Mouse (Mus musculus) forebrain, embryonic 11.5 days (tissue): ENCODE data around the gene Rundc3b. TPM values are rescaled to one million over a fixed set of nuclear protein-coding genes. Genes with fewer than 3 reads are reported as not detected.

Source experiments
- ATAC-seq: fragments of 200-750 bp; cut with Nextera tagmentation; replicated peaks from 2 replicates; pipeline ENCODE4 v1.8.0; 2017; ENCODE audit warnings: moderate TSS enrichment; ENCODE audit not compliant: low FRiP score
- DNase-seq: peaks from one replicate; pipeline ENCODE4 v3.0.0-alpha.2; 2017; ENCODE audit warnings: low spot score
- H3K27ac ChIP-seq: fragments of 300-500 bp; sonication (generic); 2 replicates; pipeline ENCODE4 v1.5.1; 2014; ENCODE audit warnings: low read depth, low read length
- H3K27me3 ChIP-seq: fragments of 300-500 bp; sonication (generic); 2 replicates; pipeline ENCODE4 v1.6.1; 2014; ENCODE audit warnings: mild to moderate bottlenecking, low read length, mixed read lengths; ENCODE audit not compliant: control insufficient read depth, insufficient read depth
- H3K36me3 ChIP-seq: fragments of 300-500 bp; sonication (generic); 2 replicates; pipeline ENCODE4 v1.6.1; 2014; ENCODE audit warnings: mild to moderate bottlenecking, low read length, moderate library complexity, mixed read lengths; ENCODE audit not compliant: control insufficient read depth, insufficient read depth
- H3K4me1 ChIP-seq: fragments of 300-500 bp; sonication (generic); replicated peaks from 2 replicates; pipeline ENCODE4 v1.6.1; 2014; ENCODE audit warnings: low read length, mixed read lengths; ENCODE audit not compliant: control insufficient read depth, insufficient read depth
- H3K4me2 ChIP-seq: fragments of 300-500 bp; sonication (generic); 2 replicates; pipeline ENCODE4 v1.6.1; 2014; ENCODE audit warnings: low read depth, mild to moderate bottlenecking, low read length, moderate library complexity, mixed read lengths; ENCODE audit not compliant: severe bottlenecking
- H3K4me3 ChIP-seq: fragments of 300-500 bp; sonication (generic); 2 replicates; pipeline ENCODE4 v1.5.1; 2014; ENCODE audit warnings: low read depth, low read length
- H3K9ac ChIP-seq: fragments of 300-500 bp; sonication (generic); 2 replicates; pipeline ENCODE4 v1.6.1; 2014; ENCODE audit warnings: low read length
- H3K9me3 ChIP-seq: fragments of 300-500 bp; sonication (generic); 2 replicates; pipeline ENCODE4 v1.6.1; 2016; ENCODE audit warnings: low read length, mixed read lengths; ENCODE audit not compliant: control insufficient read depth
- WGBS: fragments of 180-500 bp; shearing (Covaris S2); extraction: QIAGEN DNeasy Blood & Tissue Kit; methylation state at CpG from one replicate; pipeline ENCODE4 v1.1.7; 2014; 5-methylcytosine and 5-hydroxymethylcytosine counted together
- polyA plus RNA-seq: library from polyadenylated mRNA; unstranded; fragments of >200 nt; fragmentation: Nextera tagmentation; extraction: Ambion mirVana; gene quantifications from 2 replicates; pipeline ENCODE4 v1.2.1, GENCODE M21; 2014

The Rundc3b gene
- polyA plus RNA-seq, 1 experiment from 2014 or later = 11.1 TPM

DNA sequence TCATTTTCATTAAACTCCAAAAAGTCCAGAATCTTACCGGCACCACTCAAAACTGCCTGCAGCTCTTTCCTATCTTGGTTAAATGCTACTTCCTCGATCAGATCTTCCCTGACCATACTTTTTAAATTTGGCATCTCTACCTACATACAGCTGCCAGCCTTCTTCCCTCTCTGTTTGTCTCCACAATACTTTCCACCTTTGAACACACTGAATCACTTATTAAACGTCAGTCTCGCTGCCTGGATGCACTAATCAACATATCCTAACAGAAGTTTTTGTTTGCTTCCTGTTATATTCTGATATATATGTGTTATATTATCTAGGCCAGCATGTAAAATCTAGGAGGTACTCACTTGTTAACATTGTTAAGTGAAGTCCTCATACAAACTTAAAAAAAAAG is 25.5 kb upstream of the Rundc3b start:
- Histone ChIP-seq H3K9ac (no peak overlapping the region), H3K4me3 (no peak overlapping the region), H3K36me3 (no peaks in the 10 kb centered on the region), H3K4me2 (no peak overlapping the region), H3K27ac (no peak overlapping the region), H3K4me1 (no peaks in the 10 kb centered on the region), H3K27me3 (no peaks in the 10 kb centered on the region), H3K9me3 (no peaks in the 10 kb centered on the region)
- no peak for ATAC-seq
- WGBS = 76% methylated on average over 4 of the region's 4 CpGs
- no peak for DNase-seq

GRCm38 (mm10) chr5:8634489-8634975 is 11.8 kb upstream of the Rundc3b start:
- DNase-seq = no peak
- Histone ChIP-seq H3K9ac (no peak overlapping the region), H3K27me3 (no peaks in the 10 kb centered on the region), H3K4me3 (no peak overlapping the region), H3K27ac (no peak overlapping the region), H3K4me1 (no peaks in the 10 kb centered on the region), H3K9me3 (no peaks in the 10 kb centered on the region), H3K4me2 (no peak overlapping the region), H3K36me3 (no peaks in the 10 kb centered on the region)
- ATAC-seq = no peak

GRCm38 (mm10) chr5:8632901-8633300 is 10.1 kb upstream of the Rundc3b start:
- WGBS = 84% methylated on average over 3 of the region's 3 CpGs
- no peak for ATAC-seq

GRCm38 (mm10) chr5:8622071-8622595 is 619 bp downstream of the Rundc3b start:
- Histone ChIP-seq H3K36me3 (no peaks in the 10 kb centered on the region), H3K4me1 (no peaks in the 10 kb centered on the region), H3K27ac (peak overlapping the region; percentile 25; the same call in 1 of the 2 replicates), H3K27me3 (no peaks in the 10 kb centered on the region), H3K4me2 (peak overlapping the region; percentile 90), H3K9me3 (no peaks in the 10 kb centered on the region), H3K9ac (peak overlapping the region; percentile 80), H3K4me3 (peak overlapping the region; percentile 88)
- ATAC-seq = peak; percentile 73
- under 1% methylated on average over 37 of the region's 49 CpGs for WGBS
- DNase-seq = peak; percentile 76

More at GRCm38 (mm10) chr5:8632901-8633300, 10.1 kb upstream of the Rundc3b start:
- H3K27ac ChIP-seq = no peak overlapping the region
- H3K9ac ChIP-seq = no peak overlapping the region
- no peaks in the 10 kb centered on the region for H3K9me3 ChIP-seq
- no peak for DNase-seq
- no peak overlapping the region for H3K4me2 ChIP-seq
- no peak overlapping the region for H3K4me3 ChIP-seq
- H3K36me3 ChIP-seq = no peaks in the 10 kb centered on the region
- H3K4me1 ChIP-seq = no peaks in the 10 kb centered on the region
- no peaks in the 10 kb centered on the region for H3K27me3 ChIP-seq

DNA sequence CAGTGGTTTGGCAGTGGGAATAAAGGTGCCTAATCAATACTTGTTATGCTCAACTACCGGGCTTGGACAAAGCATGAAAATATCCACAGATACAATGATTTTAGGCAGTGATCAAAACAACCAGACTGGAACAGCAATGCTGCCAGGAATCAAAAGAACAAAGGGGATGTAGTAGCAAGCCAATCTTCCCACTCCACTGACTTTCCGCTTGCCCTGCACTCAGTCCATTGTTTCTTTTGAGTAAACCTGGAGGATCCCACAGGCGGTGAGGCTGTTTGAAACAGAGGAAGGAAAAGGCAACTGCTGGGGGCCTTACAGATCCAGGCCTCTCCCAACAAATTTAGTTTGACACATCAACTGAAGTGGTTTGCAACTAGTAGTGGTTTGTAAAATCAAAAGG is 51.6 kb downstream of the Rundc3b start:
- Histone ChIP-seq H3K4me3 (no peak overlapping the region), H3K9ac (no peak overlapping the region), H3K27me3 (no peaks in the 10 kb centered on the region), H3K4me1 (no peaks in the 10 kb centered on the region), H3K27ac (no peak overlapping the region), H3K4me2 (no peak overlapping the region), H3K36me3 (no peaks in the 10 kb centered on the region), H3K9me3 (no peaks in the 10 kb centered on the region)
- no peak for DNase-seq
- ATAC-seq = no peak
- WGBS = 10% methylated on average over 3 of the region's 3 CpGs

DNA sequence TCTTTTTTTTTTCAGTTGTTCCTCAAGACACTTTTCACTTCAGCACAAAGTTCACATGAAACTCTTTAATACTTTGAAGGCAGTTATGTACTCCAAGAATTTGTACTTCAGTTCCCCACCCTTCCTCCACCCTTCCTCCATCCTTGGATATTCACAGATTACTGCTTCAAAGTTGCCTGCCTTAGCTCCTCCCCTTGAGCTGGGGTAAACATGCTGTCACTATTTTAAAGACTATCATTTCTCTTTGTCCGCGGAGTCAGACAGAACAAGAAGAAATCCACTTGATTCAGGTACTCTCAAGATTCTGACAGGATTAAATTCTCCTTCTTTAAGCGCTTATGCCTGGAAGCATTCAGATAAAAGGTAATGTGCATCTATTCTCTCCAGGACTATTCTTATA is 55.9 kb downstream of the Rundc3b start:
- WGBS = 29% methylated on average over 3 of the region's 3 CpGs
- no peak for ATAC-seq
- no peaks in the 10 kb centered on the region for H3K36me3 ChIP-seq
- H3K27me3 ChIP-seq = no peaks in the 10 kb centered on the region
- no peak overlapping the region for H3K9ac ChIP-seq
- DNase-seq = no peak
- H3K4me3 ChIP-seq = no peak overlapping the region
- no peaks in the 10 kb centered on the region for H3K4me1 ChIP-seq
- no peaks in the 10 kb centered on the region for H3K9me3 ChIP-seq
- H3K4me2 ChIP-seq = no peak overlapping the region
- H3K27ac ChIP-seq = no peak overlapping the region

DNA sequence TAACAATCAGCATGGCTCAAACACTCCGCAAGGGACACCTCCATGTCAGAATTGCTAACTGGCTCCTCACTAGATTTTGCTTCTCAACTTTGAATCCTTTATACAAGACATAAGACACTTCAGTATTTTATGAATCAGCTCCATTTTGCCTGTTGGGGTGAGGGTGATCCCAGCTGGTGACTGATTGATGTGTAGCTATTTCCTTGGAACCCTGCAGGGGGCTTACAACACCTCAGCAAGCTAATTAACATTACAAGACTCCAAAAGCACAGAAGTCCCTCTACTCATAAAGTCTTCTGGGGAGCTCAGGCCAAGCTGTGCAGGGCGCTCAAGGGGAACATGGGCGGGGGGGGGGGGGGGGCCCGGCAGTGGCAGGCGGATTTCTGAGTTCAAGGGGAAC is 78.2 kb downstream of the Rundc3b start:
- Histone ChIP-seq H3K4me1 (no peaks in the 10 kb centered on the region), H3K27ac (no peak overlapping the region), H3K4me3 (no peak overlapping the region), H3K9me3 (no peaks in the 10 kb centered on the region), H3K27me3 (no peaks in the 10 kb centered on the region), H3K36me3 (no peaks in the 10 kb centered on the region), H3K9ac (no peak overlapping the region), H3K4me2 (no peak overlapping the region)
- DNase-seq = no peak
- 0 out of 2 replicates have a peak, but pooled peaks have one; percentile 32 for ATAC-seq
- 71% methylated on average over 1 of the region's 5 CpGs for WGBS

DNA sequence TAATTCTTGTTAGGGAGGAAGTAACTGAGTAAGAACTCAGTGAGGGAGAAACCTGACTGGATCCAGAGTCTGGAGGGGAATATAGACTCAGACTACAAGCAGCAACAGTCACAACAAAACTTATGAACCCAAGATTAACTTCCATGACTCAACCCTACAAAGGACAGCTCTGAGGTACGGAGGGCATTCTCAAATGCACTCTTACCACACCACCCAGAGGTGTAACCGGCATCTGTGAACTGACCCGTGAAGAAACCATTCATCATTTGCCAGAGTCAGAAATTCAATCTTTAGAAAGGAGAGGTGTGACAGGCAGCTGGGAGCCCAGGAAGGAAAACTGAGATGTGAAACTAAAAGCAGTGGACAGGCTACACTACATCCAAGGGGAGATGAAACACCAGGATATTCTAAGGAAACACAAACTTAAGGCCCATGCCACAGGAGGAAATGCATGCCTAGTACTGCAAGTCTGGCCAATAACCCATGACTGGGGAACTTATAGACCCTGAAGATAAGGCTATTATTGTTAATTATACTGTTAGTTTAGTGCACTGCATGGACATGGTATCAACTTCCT is 80.0 kb downstream of the Rundc3b start:
- ATAC-seq = no peak
- Histone ChIP-seq H3K9me3 (no peaks in the 10 kb centered on the region), H3K36me3 (no peaks in the 10 kb centered on the region), H3K27ac (no peak overlapping the region), H3K27me3 (no peaks in the 10 kb centered on the region), H3K4me2 (no peak overlapping the region), H3K4me1 (no peaks in the 10 kb centered on the region), H3K9ac (no peak overlapping the region), H3K4me3 (no peak overlapping the region)
- WGBS = 68% methylated on average over 3 of the region's 3 CpGs
- no peak for DNase-seq
